Mouse (Mus musculus) WW6 (cell line): Measurements from ENCODE around the gene A4gnt.
A peak's percentile ranks its signal among the peaks of the same experiment; 100 is the strongest.
"Not testable (repeated sequence)": the region's sequence is repeated elsewhere in the genome, so short reads cannot be mapped to it uniquely, and the experiment has no call there.

Source experiments
- DNase-seq: peaks from one replicate; pipeline ENCODE4 v3.0.0-alpha.2; 2013; ENCODE audit warnings: low read depth, low spot score

Gene A4gnt

GRCm38 (mm10) chr9:99612202-99612601, at the start of gene A4gnt:
TSS of gene A4gnt (plus strand) at chr9:99612502.
- no peak for DNase-seq

- DNase-seq, result peak; percentile 40
Observed at GRCm38 (mm10) chr9:99563714-99564113, 48.6 kb upstream of the A4gnt start.

GRCm38 (mm10) chr9:99568023-99568346, 44.3 kb upstream of the A4gnt start:
- no peak for DNase-seq

GRCm38 (mm10) chr9:99568347-99569070, 43.8 kb upstream of the A4gnt start, which contains the start of gene Armc8:
TSS of gene Armc8 (minus strand) at chr9:99568899.
- DNase-seq, result peak; percentile 59

GRCm38 (mm10) chr9:99569071-99569397, 43.3 kb upstream of the A4gnt start:
- no peak for DNase-seq

GRCm38 (mm10) chr9:99575677-99576480, 36.4 kb upstream of the A4gnt start, which contains the start of gene Dbr1:
TSS of gene Dbr1 (plus strand) at chr9:99575799.
- DNase-seq, result peak; percentile 77

- no peak for DNase-seq
Observed at GRCm38 (mm10) chr9:99580655-99581054, 31.6 kb upstream of the A4gnt start.

GRCm38 (mm10) chr9:99587505-99588202, 24.6 kb upstream of the A4gnt start:
- peak; percentile 42 for DNase-seq

- DNase-seq, result no peak
Observed at GRCm38 (mm10) chr9:99591144-99591543, 21.2 kb upstream of the A4gnt start.

GRCm38 (mm10) chr9:99599127-99599526, 13.2 kb upstream of the A4gnt start:
- not testable (repeated sequence) for DNase-seq

- DNase-seq, result no peak
Observed at GRCm38 (mm10) chr9:99603566-99603965, 8.7 kb upstream of the A4gnt start.

- no peak for DNase-seq
Observed at GRCm38 (mm10) chr9:99619688-99620087, 7.4 kb downstream of the A4gnt start.

GRCm38 (mm10) chr9:99620196-99620595, 7.9 kb downstream of the A4gnt start:
- no peak for DNase-seq

GRCm38 (mm10) chr9:99622034-99622433, 9.7 kb downstream of the A4gnt start:
- no peak for DNase-seq

- DNase-seq, result no peak
Observed at GRCm38 (mm10) chr9:99622966-99623365, 10.7 kb downstream of the A4gnt start.

GRCm38 (mm10) chr9:99624117-99624516, 11.8 kb downstream of the A4gnt start:
- no peak for DNase-seq

- DNase-seq, result no peak
Observed at GRCm38 (mm10) chr9:99628581-99628980, 16.3 kb downstream of the A4gnt start.

GRCm38 (mm10) chr9:99629281-99630011, 17.1 kb downstream of the A4gnt start, which contains the start of gene Dzip1l:
TSS of gene Dzip1l (plus strand) at chr9:99629496.
- peak; percentile 61 for DNase-seq

- no peak for DNase-seq
Observed at GRCm38 (mm10) chr9:99630071-99630470, 17.8 kb downstream of the A4gnt start.

- no peak for DNase-seq
Observed at GRCm38 (mm10) chr9:99630528-99631125, 18.3 kb downstream of the A4gnt start.

GRCm38 (mm10) chr9:99631781-99632180, 19.5 kb downstream of the A4gnt start:
- no peak for DNase-seq
